Mouse (Mus musculus): ENCODE measurements at regions not wholly inside any gene's neighbourhood (a gene's known extent, or its start where the extent isn't known, plus 50 kb on each side); places are given as distances from the start of the nearest gene placed in this dataset.

DNA sequence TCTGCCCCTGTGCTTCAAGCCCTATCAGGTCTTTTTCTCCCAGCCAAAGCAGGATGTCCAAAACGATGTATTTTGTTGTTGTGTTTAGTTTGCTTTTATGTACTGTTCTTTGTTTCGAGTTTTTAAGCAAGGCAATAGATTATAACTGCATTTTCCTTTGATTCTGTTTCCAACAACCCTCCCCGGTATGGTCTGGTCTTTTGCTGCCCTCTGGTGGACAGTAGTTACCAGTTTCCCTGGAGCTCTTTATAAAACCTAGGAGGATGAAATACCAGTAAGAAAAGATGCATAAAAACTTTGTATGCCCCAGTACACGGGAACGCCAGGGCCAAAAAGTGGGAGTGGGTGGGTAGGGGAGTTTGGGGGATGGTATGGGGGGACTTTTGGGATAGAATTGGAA lies 73.9 kb upstream of the Itm2a start:
- DNase-seq (ENCODE audit: low spot score) (peak; percentile 56), ATAC-seq (replicated peaks; ENCODE audit: low FRiP score, low TSS enrichment, low read depth) (no peak)
- H3K9me3 ChIP-seq (ENCODE audit: control insufficient read depth, low read length) = no peaks in the 10 kb centered on the region
- no peak overlapping the region for H3K9ac ChIP-seq (ENCODE audit: low read length)
- H3K4me1 ChIP-seq (replicated peaks; ENCODE audit: control insufficient read depth, insufficient read depth, low read length) = no peaks in the 10 kb centered on the region
- no peaks in the 10 kb centered on the region for H3K36me3 ChIP-seq (ENCODE audit: control insufficient read depth, insufficient read depth, low read length)
- no peaks in the 10 kb centered on the region for H3K27me3 ChIP-seq (replicated peaks; ENCODE audit: control insufficient read depth, insufficient read depth, low read length)
- 11% methylated on average over 5 of the region's 5 CpGs for WGBS
- no peak overlapping the region for H3K27ac ChIP-seq (ENCODE audit: low read depth)
- H3K4me3 ChIP-seq (ENCODE audit: low read depth, low read length) = no peak overlapping the region
- H3K4me2 ChIP-seq (ENCODE audit: low read length) = no peak overlapping the region

DNA sequence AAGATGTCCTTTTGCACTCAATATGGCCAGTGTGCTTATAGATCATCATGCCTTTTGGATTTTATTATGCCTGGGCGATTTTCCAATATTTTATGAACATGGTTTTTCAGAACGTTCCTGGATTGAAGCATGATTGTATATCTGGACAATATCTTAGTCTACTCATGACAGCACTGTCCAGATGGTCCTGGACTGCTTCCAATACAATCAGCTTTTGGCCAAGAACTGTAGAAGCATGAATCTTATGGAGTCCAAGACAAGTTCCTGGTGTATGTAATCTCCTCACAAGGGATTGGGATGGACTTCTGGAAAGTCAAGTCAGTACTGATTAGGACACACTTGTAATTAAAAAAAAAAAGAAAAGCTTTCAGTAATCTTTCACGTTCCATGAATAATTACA lies 66.1 kb upstream of the Itm2a start:
- Histone ChIP-seq H3K9me3 (ENCODE audit: control insufficient read depth, low read length) (no peaks in the 10 kb centered on the region), H3K4me1 (replicated peaks; ENCODE audit: control insufficient read depth, insufficient read depth, low read length) (no peaks in the 10 kb centered on the region), H3K4me2 (ENCODE audit: low read length) (no peak overlapping the region), H3K4me3 (ENCODE audit: low read depth, low read length) (no peak overlapping the region), H3K27ac (ENCODE audit: low read depth) (no peak overlapping the region), H3K36me3 (ENCODE audit: control insufficient read depth, insufficient read depth, low read length) (no peaks in the 10 kb centered on the region), H3K27me3 (replicated peaks; ENCODE audit: control insufficient read depth, insufficient read depth, low read length) (no peaks in the 10 kb centered on the region), H3K9ac (ENCODE audit: low read length) (no peak overlapping the region)
- DNase-seq (ENCODE audit: low spot score) (no peak), ATAC-seq (replicated peaks; ENCODE audit: low FRiP score, low TSS enrichment, low read depth) (no peak)
- 40% methylated on average over 3 of the region's 3 CpGs for WGBS
